Mouse (Mus musculus) liver, embryonic 13.5 days (tissue): Measurements from ENCODE around the gene Abi3bp. TPM values are rescaled to one million over a fixed set of nuclear protein-coding genes. Genes with fewer than 3 reads are reported as not detected.

Experiments used
- ATAC-seq: fragments of 200-750 bp; cut with Nextera tagmentation; 2 replicates; pipeline ENCODE4 v1.8.0; 2017; ENCODE audit warnings: low read depth, mild to moderate bottlenecking, moderate number of reproducible peaks, moderate library complexity
- DNase-seq: peaks from one replicate; pipeline ENCODE4 v3.0.0; 2022
- H3K27ac ChIP-seq: fragments of 300-500 bp; sonication (generic); 2 replicates; pipeline ENCODE4 v1.5.1; 2015; ENCODE audit warnings: moderate library complexity, mild to moderate bottlenecking, inconsistent platforms
- H3K27me3 ChIP-seq: fragments of 300-500 bp; sonication (generic); 2 replicates; pipeline ENCODE4 v1.6.1; 2015; ENCODE audit warnings: mild to moderate bottlenecking, inconsistent platforms
- H3K36me3 ChIP-seq: fragments of 300-500 bp; sonication (generic); 2 replicates; pipeline ENCODE4 v1.6.1; 2015; ENCODE audit warnings: mild to moderate bottlenecking, inconsistent platforms
- H3K4me1 ChIP-seq: fragments of 300-500 bp; sonication (generic); replicated peaks from 2 replicates; pipeline ENCODE4 v1.6.1; 2015; ENCODE audit warnings: inconsistent platforms
- H3K4me2 ChIP-seq: fragments of 300-500 bp; sonication (generic); 2 replicates; pipeline ENCODE4 v1.6.1; 2015; ENCODE audit warnings: inconsistent platforms, mild to moderate bottlenecking, moderate library complexity
- H3K4me3 ChIP-seq: fragments of 300-500 bp; sonication (generic); replicated peaks from 2 replicates; pipeline ENCODE4 v1.5.1; 2015; ENCODE audit warnings: mild to moderate bottlenecking, inconsistent platforms
- H3K9ac ChIP-seq: fragments of 300-500 bp; sonication (generic); 2 replicates; pipeline ENCODE4 v1.6.1; 2015; ENCODE audit warnings: mild to moderate bottlenecking, inconsistent platforms
- H3K9me3 ChIP-seq: fragments of 300-500 bp; sonication (generic); replicated peaks from 2 replicates; pipeline ENCODE4 v1.6.1; 2016; ENCODE audit warnings: inconsistent platforms
- WGBS: fragments of 180-500 bp; shearing (Covaris S2); methylation state at CpG from one replicate; pipeline ENCODE4 v1.1.7; 2015; ENCODE audit not compliant: insufficient replicate concordance; 5-methylcytosine and 5-hydroxymethylcytosine counted together
- polyA plus RNA-seq: library from polyadenylated mRNA; unstranded; fragments of >200 nt; fragmentation: Nextera tagmentation; extraction: Ambion mirVana; gene quantifications from 2 replicates; pipeline ENCODE4 v1.2.1, GENCODE M21; 2015

Gene Abi3bp
- polyA plus RNA-seq, 1 experiment from 2014 or later = 0.21 TPM

- 26% methylated on average over 2 of the region's 2 CpGs for WGBS
- no peak for DNase-seq
- Histone ChIP-seq H3K4me2 (no peak overlapping the region), H3K27ac (no peak overlapping the region), H3K4me3 (no peak overlapping the region), H3K9me3 (no peaks in the 10 kb centered on the region), H3K4me1 (no peaks in the 10 kb centered on the region), H3K9ac (no peak overlapping the region), H3K27me3 (no peaks in the 10 kb centered on the region), H3K36me3 (no peaks in the 10 kb centered on the region)
- no peak for ATAC-seq
Measured at GRCm38 (mm10) chr16:56645251-56645650, 167.6 kb downstream of the Abi3bp start.

GRCm38 (mm10) chr16:56646382-56647172 is 168.9 kb downstream of the Abi3bp start:
- Histone ChIP-seq H3K4me3 (no peak overlapping the region), H3K27ac (no peak overlapping the region), H3K4me2 (no peak overlapping the region), H3K36me3 (no peaks in the 10 kb centered on the region), H3K4me1 (no peaks in the 10 kb centered on the region), H3K9me3 (no peaks in the 10 kb centered on the region), H3K9ac (no peak overlapping the region), H3K27me3 (no peaks in the 10 kb centered on the region)
- 49% methylated on average over 7 of the region's 7 CpGs for WGBS
- DNase-seq (no peak), ATAC-seq (no peak)

GRCm38 (mm10) chr16:56655193-56655910 is 177.7 kb downstream of the Abi3bp start:
- DNase-seq (no peak), ATAC-seq (no peak)
- Histone ChIP-seq H3K27me3 (no peaks in the 10 kb centered on the region), H3K4me2 (no peak overlapping the region), H3K27ac (no peak overlapping the region), H3K9me3 (no peaks in the 10 kb centered on the region), H3K9ac (no peak overlapping the region), H3K4me3 (no peak overlapping the region), H3K4me1 (no peaks in the 10 kb centered on the region), H3K36me3 (no peaks in the 10 kb centered on the region)
- WGBS = 76% methylated on average over 12 of the region's 12 CpGs

- no peak overlapping the region for H3K4me2 ChIP-seq
- H3K36me3 ChIP-seq = no peaks in the 10 kb centered on the region
- H3K27me3 ChIP-seq = no peaks in the 10 kb centered on the region
- no peaks in the 10 kb centered on the region for H3K4me1 ChIP-seq
- no peak overlapping the region for H3K4me3 ChIP-seq
- no peak overlapping the region for H3K27ac ChIP-seq
- H3K9ac ChIP-seq = no peak overlapping the region
- ATAC-seq = no peak
- DNase-seq = no peak
- no peaks in the 10 kb centered on the region for H3K9me3 ChIP-seq
Measured at GRCm38 (mm10) chr16:56658866-56659265, 181.2 kb downstream of the Abi3bp start.

GRCm38 (mm10) chr16:56669520-56669919 is 191.8 kb downstream of the Abi3bp start:
- no peak for ATAC-seq
- no peak overlapping the region for H3K4me3 ChIP-seq
- H3K4me1 ChIP-seq = no peaks in the 10 kb centered on the region
- no peaks in the 10 kb centered on the region for H3K36me3 ChIP-seq
- WGBS = 56% methylated on average over 5 of the region's 5 CpGs
- no peaks in the 10 kb centered on the region for H3K27me3 ChIP-seq
- H3K9me3 ChIP-seq = no peaks in the 10 kb centered on the region
- H3K4me2 ChIP-seq = no peak overlapping the region
- H3K27ac ChIP-seq = no peak overlapping the region
- H3K9ac ChIP-seq = no peak overlapping the region
- no peak for DNase-seq

- no peak overlapping the region for H3K4me2 ChIP-seq
- H3K27ac ChIP-seq = no peak overlapping the region
- H3K4me1 ChIP-seq = no peaks in the 10 kb centered on the region
- no peak overlapping the region for H3K9ac ChIP-seq
- H3K9me3 ChIP-seq = no peaks in the 10 kb centered on the region
- no peaks in the 10 kb centered on the region for H3K36me3 ChIP-seq
- 64% methylated on average over 8 of the region's 8 CpGs for WGBS
- H3K4me3 ChIP-seq = no peak overlapping the region
- no peak for ATAC-seq
- no peaks in the 10 kb centered on the region for H3K27me3 ChIP-seq
- DNase-seq = no peak
Measured at GRCm38 (mm10) chr16:56670941-56671340, 193.3 kb downstream of the Abi3bp start.

- WGBS = 77% methylated on average over 2 of the region's 2 CpGs
- ATAC-seq (no peak), DNase-seq (no peak)
- Histone ChIP-seq H3K4me2 (no peak overlapping the region), H3K9ac (no peak overlapping the region), H3K27ac (no peak overlapping the region), H3K27me3 (no peaks in the 10 kb centered on the region), H3K9me3 (no peaks in the 10 kb centered on the region), H3K4me1 (no peaks in the 10 kb centered on the region), H3K4me3 (no peak overlapping the region), H3K36me3 (no peaks in the 10 kb centered on the region)
Measured at GRCm38 (mm10) chr16:56673420-56673819, 195.7 kb downstream of the Abi3bp start.

- DNase-seq = no peak
- Histone ChIP-seq H3K9ac (no peak overlapping the region), H3K9me3 (no peaks in the 10 kb centered on the region), H3K4me1 (no peaks in the 10 kb centered on the region), H3K27ac (no peak overlapping the region), H3K4me3 (no peak overlapping the region), H3K4me2 (no peak overlapping the region), H3K27me3 (no peaks in the 10 kb centered on the region), H3K36me3 (no peaks in the 10 kb centered on the region)
- no peak for ATAC-seq
- WGBS = 65% methylated on average over 4 of the region's 4 CpGs
Measured at GRCm38 (mm10) chr16:56677146-56677545, 199.5 kb downstream of the Abi3bp start.

- H3K27ac ChIP-seq = no peak overlapping the region
- no peak overlapping the region for H3K4me2 ChIP-seq
- no peaks in the 10 kb centered on the region for H3K4me1 ChIP-seq
- no peaks in the 10 kb centered on the region for H3K9me3 ChIP-seq
- 70% methylated on average over 8 of the region's 8 CpGs for WGBS
- DNase-seq = no peak
- H3K9ac ChIP-seq = no peak overlapping the region
- no peak overlapping the region for H3K4me3 ChIP-seq
- peaks cover 15% of the 10 kb centered on the region for H3K36me3 ChIP-seq
- no peak for ATAC-seq
- H3K27me3 ChIP-seq = no peaks in the 10 kb centered on the region
Measured at GRCm38 (mm10) chr16:56681010-56681645, 203.4 kb downstream of the Abi3bp start.

GRCm38 (mm10) chr16:56686747-56687146 is 209.1 kb downstream of the Abi3bp start:
- Histone ChIP-seq H3K4me3 (no peak overlapping the region), H3K27me3 (no peaks in the 10 kb centered on the region), H3K9ac (no peak overlapping the region), H3K36me3 (peaks cover 38% of the 10 kb centered on the region), H3K4me2 (no peak overlapping the region), H3K4me1 (no peaks in the 10 kb centered on the region), H3K9me3 (no peaks in the 10 kb centered on the region), H3K27ac (no peak overlapping the region)
- no peak for ATAC-seq
- 84% methylated on average over 5 of the region's 5 CpGs for WGBS
- DNase-seq = no peak

- no peak for ATAC-seq
- 89% methylated on average over 7 of the region's 7 CpGs for WGBS
- H3K27ac ChIP-seq = no peak overlapping the region
- H3K9ac ChIP-seq = no peak overlapping the region
- no peak overlapping the region for H3K4me2 ChIP-seq
- no peak for DNase-seq
- H3K36me3 ChIP-seq = peaks cover 51% of the 10 kb centered on the region
- no peaks in the 10 kb centered on the region for H3K9me3 ChIP-seq
- no peaks in the 10 kb centered on the region for H3K27me3 ChIP-seq
- H3K4me1 ChIP-seq = no peaks in the 10 kb centered on the region
- no peak overlapping the region for H3K4me3 ChIP-seq
Measured at GRCm38 (mm10) chr16:56690715-56691114, 213.0 kb downstream of the Abi3bp start.
